Mouse (Mus musculus): ENCODE measurements at regions not wholly inside any gene's neighbourhood (a gene's known extent, or its start where the extent isn't known, plus 50 kb on each side); places are given as distances from the start of the nearest gene placed in this dataset.

DNA sequence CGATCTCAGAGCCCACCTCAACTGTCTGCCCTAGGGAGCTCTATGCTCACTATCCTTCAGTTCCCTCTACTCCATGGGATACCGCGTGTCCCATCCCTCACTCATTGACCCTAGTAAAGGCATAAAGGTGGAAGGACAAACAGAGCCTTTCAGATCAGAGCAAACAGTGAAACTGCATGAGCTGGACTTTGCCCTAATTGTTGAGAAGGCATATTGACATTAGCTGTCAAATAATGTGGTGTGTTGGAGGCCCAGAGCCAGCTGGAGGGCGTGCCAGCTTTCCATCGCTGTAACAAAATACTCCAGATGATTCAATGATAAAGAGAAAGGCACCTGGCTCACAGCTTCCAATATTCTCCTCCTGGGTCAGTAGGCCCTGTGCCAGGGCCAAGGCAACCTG, 115.4 kb upstream of the Sh3bp4 start:
- ATAC-seq (ENCODE audit: insufficient read depth) (no peak), DNase-seq (no peak)
- Histone ChIP-seq H3K27ac (ENCODE audit: low read depth) (no peak overlapping the region), H3K4me2 (no peak overlapping the region), H3K4me3 (ENCODE audit: low read depth, low read length) (no peak overlapping the region), H3K36me3 (ENCODE audit: insufficient read depth) (no peaks in the 10 kb centered on the region), H3K9ac (no peak overlapping the region), H3K9me3 (ENCODE audit: low read depth, low read length) (no peaks in the 10 kb centered on the region), H3K27me3 (ENCODE audit: insufficient read depth, low read length) (no peaks in the 10 kb centered on the region), H3K4me1 (ENCODE audit: insufficient read depth) (no peaks in the 10 kb centered on the region)
- WGBS = 46% methylated on average over 5 of the region's 5 CpGs
- no peak for TF ChIP-seq CTCF (IDR thresholded peaks at IDR 0.05; ENCODE audit: low read depth)

DNA sequence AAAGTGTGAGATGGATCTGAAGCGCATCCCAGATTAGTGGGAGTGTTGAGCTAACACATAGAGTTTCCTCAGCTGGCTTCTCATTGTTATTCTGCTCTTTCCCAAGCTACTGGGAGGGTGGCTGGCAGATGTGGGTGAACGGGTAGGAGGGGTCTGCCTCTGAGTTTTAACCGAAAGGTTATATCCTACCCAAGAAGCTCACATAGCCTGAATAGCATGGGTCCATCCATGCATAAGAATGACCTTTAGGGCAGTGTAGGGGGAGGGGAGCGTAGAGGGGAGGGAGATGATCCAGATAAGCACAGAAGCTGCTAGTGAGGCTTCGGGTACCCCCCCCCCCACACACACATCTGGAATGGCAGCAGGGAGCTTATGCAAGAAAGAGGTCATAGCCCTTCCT, 113.2 kb upstream of the Sh3bp4 start:
- Histone ChIP-seq H3K36me3 (ENCODE audit: insufficient read depth) (no peaks in the 10 kb centered on the region), H3K4me1 (ENCODE audit: insufficient read depth) (no peaks in the 10 kb centered on the region), H3K4me2 (no peak overlapping the region), H3K9me3 (ENCODE audit: low read depth, low read length) (no peaks in the 10 kb centered on the region), H3K4me3 (ENCODE audit: low read depth, low read length) (no peak overlapping the region), H3K27ac (ENCODE audit: low read depth) (no peak overlapping the region), H3K9ac (no peak overlapping the region), H3K27me3 (ENCODE audit: insufficient read depth, low read length) (no peaks in the 10 kb centered on the region)
- DNase-seq = no peak
- no peak for TF ChIP-seq CTCF (IDR thresholded peaks at IDR 0.05; ENCODE audit: low read depth)
- WGBS = 64% methylated on average over 5 of the region's 5 CpGs
- no peak for ATAC-seq (ENCODE audit: insufficient read depth)

DNA sequence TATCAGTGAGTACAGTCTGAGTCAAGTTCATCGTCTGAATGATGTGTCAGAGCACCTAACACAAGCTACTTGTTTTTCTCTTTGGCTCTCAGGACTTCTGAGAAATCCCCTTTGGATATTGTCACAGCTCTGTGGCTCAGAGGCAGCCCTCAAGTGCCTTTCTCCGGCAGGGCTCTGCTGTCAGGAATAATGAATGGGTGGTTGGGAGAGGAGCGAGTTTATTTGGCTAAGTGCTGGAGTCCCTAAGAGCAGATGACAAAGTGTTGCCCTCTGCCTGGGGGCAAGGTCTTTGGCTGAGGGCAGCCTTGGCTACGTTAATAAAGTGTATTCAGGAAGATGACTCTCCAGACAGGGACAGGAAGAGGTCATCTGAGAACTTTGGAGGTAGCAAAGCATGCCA, 110.5 kb upstream of the Sh3bp4 start:
- Histone ChIP-seq H3K27me3 (ENCODE audit: insufficient read depth, low read length) (no peaks in the 10 kb centered on the region), H3K9me3 (ENCODE audit: low read depth, low read length) (no peaks in the 10 kb centered on the region), H3K9ac (no peak overlapping the region), H3K4me1 (ENCODE audit: insufficient read depth) (no peaks in the 10 kb centered on the region), H3K4me3 (ENCODE audit: low read depth, low read length) (no peak overlapping the region), H3K4me2 (no peak overlapping the region), H3K36me3 (ENCODE audit: insufficient read depth) (no peaks in the 10 kb centered on the region), H3K27ac (ENCODE audit: low read depth) (no peak overlapping the region)
- DNase-seq (no peak), ATAC-seq (ENCODE audit: insufficient read depth) (no peak)
- no peak for TF ChIP-seq CTCF (IDR thresholded peaks at IDR 0.05; ENCODE audit: low read depth)
- 8% methylated on average over 4 of the region's 4 CpGs for WGBS

- H3K4me3 ChIP-seq (ENCODE audit: low read depth, low read length) = no peak overlapping the region
- whole genome bisulfite sequencing = 54% methylated on average over 11 of the region's 11 CpGs
- DNase-seq = no peak
- no peaks in the 10 kb centered on the region for H3K9me3 ChIP-seq (ENCODE audit: low read depth, low read length)
- no peaks in the 10 kb centered on the region for H3K4me1 ChIP-seq (ENCODE audit: insufficient read depth)
- ATAC-seq (ENCODE audit: insufficient read depth) = no peak
- TF ChIP-seq CTCF (IDR thresholded peaks at IDR 0.05; ENCODE audit: low read depth) = no peak
- H3K27me3 ChIP-seq (ENCODE audit: insufficient read depth, low read length) = no peaks in the 10 kb centered on the region
- H3K9ac ChIP-seq = no peak overlapping the region
- no peak overlapping the region for H3K27ac ChIP-seq (ENCODE audit: low read depth)
- no peak overlapping the region for H3K4me2 ChIP-seq
- H3K36me3 ChIP-seq (ENCODE audit: insufficient read depth) = no peaks in the 10 kb centered on the region
Measured at GRCm38 (mm10) chr1:88960142-88960541, 110.1 kb upstream of the Sh3bp4 start.

DNA sequence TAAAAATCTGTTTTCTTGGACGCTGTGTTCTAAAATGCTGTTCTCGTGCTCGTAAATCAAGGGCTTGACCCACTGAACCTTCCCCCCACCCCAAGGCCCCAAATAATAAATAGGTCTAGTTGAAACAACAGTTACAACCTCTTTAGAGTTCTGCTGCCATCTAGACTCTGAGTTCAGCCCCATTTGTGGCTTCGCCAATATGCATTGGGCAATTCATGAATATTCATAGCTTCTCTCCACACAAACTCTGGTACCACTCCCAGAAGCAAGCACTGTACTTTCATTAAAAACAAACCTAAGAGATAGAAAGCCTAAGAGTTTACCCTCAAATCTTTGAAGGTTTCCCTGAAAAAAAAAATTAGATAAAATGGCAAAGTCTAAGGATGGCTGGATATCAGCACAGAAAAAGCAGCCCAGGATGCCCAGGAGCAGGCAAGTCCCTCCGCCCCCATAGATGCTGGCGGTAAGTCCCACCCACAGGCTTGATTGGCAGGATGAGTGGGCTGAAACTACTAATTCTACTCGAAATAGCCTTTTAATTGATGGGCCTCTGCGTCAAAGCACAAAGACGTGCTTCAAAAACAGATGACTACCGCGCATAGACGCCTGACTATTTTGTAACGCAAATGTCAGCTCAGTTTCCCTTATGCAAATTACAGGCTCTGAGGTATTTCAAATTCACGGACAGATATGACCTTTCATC, 106.0 kb upstream of the Sh3bp4 start:
- no peaks in the 10 kb centered on the region for H3K36me3 ChIP-seq (ENCODE audit: insufficient read depth)
- WGBS = 84% methylated on average over 14 of the region's 14 CpGs
- ATAC-seq (ENCODE audit: insufficient read depth) = no peak

GRCm38 (mm10) chr1:88966416-88966815, 103.8 kb upstream of the Sh3bp4 start:
- Histone ChIP-seq H3K4me3 (ENCODE audit: low read depth, low read length) (no peak overlapping the region), H3K4me1 (ENCODE audit: insufficient read depth) (no peaks in the 10 kb centered on the region), H3K9ac (no peak overlapping the region), H3K4me2 (no peak overlapping the region), H3K9me3 (ENCODE audit: low read depth, low read length) (no peaks in the 10 kb centered on the region), H3K27me3 (ENCODE audit: insufficient read depth, low read length) (no peaks in the 10 kb centered on the region), H3K27ac (ENCODE audit: low read depth) (no peak overlapping the region), H3K36me3 (ENCODE audit: insufficient read depth) (no peaks in the 10 kb centered on the region)
- DNase-seq = no peak
- no peak for ATAC-seq (ENCODE audit: insufficient read depth)
- no peak for TF ChIP-seq CTCF (IDR thresholded peaks at IDR 0.05; ENCODE audit: low read depth)
- 53% methylated on average over 2 of the region's 2 CpGs for WGBS

More for the DNA sequence above, 106.0 kb upstream of the Sh3bp4 start:
- no peaks in the 10 kb centered on the region for H3K9me3 ChIP-seq (ENCODE audit: low read depth, low read length)
- TF ChIP-seq CTCF (IDR thresholded peaks at IDR 0.05; ENCODE audit: low read depth) = no peak
- DNase-seq = no peak
- H3K4me2 ChIP-seq = no peak overlapping the region
- H3K9ac ChIP-seq = no peak overlapping the region
- H3K27me3 ChIP-seq (ENCODE audit: insufficient read depth, low read length) = no peaks in the 10 kb centered on the region
- no peak overlapping the region for H3K27ac ChIP-seq (ENCODE audit: low read depth)
- no peaks in the 10 kb centered on the region for H3K4me1 ChIP-seq (ENCODE audit: insufficient read depth)
- no peak overlapping the region for H3K4me3 ChIP-seq (ENCODE audit: low read depth, low read length)

GRCm38 (mm10) chr1:88968142-88968541, 102.1 kb upstream of the Sh3bp4 start:
- Histone ChIP-seq H3K4me1 (ENCODE audit: insufficient read depth) (no peaks in the 10 kb centered on the region), H3K4me3 (ENCODE audit: low read depth, low read length) (no peak overlapping the region), H3K9ac (no peak overlapping the region), H3K36me3 (ENCODE audit: insufficient read depth) (no peaks in the 10 kb centered on the region), H3K9me3 (ENCODE audit: low read depth, low read length) (no peaks in the 10 kb centered on the region), H3K27me3 (ENCODE audit: insufficient read depth, low read length) (no peaks in the 10 kb centered on the region), H3K4me2 (no peak overlapping the region), H3K27ac (ENCODE audit: low read depth) (no peak overlapping the region)
- DNase-seq (no peak), ATAC-seq (ENCODE audit: insufficient read depth) (no peak)
- TF ChIP-seq CTCF (IDR thresholded peaks at IDR 0.05; ENCODE audit: low read depth) = no peak
- 67% methylated on average over 7 of the region's 7 CpGs for WGBS
